Mouse (Mus musculus) liver, adult (tissue): ENCODE results near the gene Rdh16f2.

Experiments
- GATA4 ChIP-seq: IDR thresholded peaks from 2 replicates; pipeline ENCODE4 v1.6.1; 2014; ENCODE audit warnings: mild to moderate bottlenecking, low read length; ENCODE audit not compliant: insufficient replicate concordance

The Rdh16f2 gene

GRCm38 (mm10) chr10:127924597-127925378 is 58.5 kb downstream of the Rdh16f2 start:
- no peak for TF ChIP-seq GATA4
